In the genomic region with DNA sequence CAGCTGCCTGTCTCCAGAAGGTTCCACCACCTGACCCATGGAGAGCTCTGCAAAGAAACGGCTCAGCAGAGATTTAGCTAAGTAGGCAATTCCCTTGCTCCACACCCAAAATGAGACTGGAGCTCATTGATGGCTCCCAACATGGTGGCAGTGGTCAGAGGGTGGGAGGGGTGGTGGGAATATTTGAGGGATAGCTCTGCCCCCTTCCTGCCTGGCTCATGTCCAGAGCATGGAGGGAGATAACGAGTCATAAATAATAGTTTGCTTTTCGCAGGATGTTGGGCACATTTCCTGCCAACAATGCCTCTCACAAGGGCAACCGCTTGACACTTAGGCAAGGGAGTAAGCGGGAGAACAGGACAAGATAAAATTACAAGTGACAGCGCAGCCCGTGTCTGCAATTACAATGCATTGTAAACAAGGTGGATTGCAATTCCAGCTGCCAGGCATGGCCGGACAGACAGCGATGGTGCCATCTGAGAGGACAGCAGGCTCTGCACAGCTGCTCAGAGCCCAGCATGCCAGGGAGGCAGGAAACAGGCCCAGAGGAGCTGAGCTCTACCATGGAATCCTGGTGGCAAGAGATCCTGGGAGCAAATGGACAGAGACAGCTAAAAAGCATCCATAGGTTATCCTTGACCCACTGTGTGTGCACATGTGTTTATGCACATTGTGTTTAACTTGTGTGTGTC, we compare ENCODE assay signal across 17 mouse cellular contexts.
"Had no signal": no experiment of that assay in that cellular context is flagged by ENCODE, and none has a peak within 500 bp of the region (broad histone marks: within the 10 kb centered on the region; RNA-seq: fewer than 3 reads in every experiment).

No protein-coding gene starts in this region.

- H3K36me3 ChIP-seq: limb, embryonic 12.5 days; limb, embryonic 15.5 days; lung, embryonic 15.5 days; midbrain, embryonic 12.5 days; midbrain, embryonic 15.5 days; neural tube, embryonic 12.5 days; neural tube, embryonic 15.5 days had no signal

- H3K9ac ChIP-seq: limb, embryonic 12.5 days; limb, embryonic 15.5 days; liver, embryonic 14.5 days; liver, postnatal 0 days; lung, embryonic 15.5 days; midbrain, embryonic 12.5 days; midbrain, embryonic 15.5 days; neural tube, embryonic 12.5 days; neural tube, embryonic 15.5 days had no signal

- H3K27me3 ChIP-seq: limb, embryonic 12.5 days; limb, embryonic 15.5 days; lung, embryonic 15.5 days; midbrain, embryonic 12.5 days; midbrain, embryonic 15.5 days; neural tube, embryonic 12.5 days; neural tube, embryonic 15.5 days had no signal

- DNase-seq: left cerebral cortex, postnatal 4 days; liver, postnatal 0 days; thymus, adult 18-20 months; thymus, postnatal 36 days had no signal

- ATAC-seq: hindbrain, postnatal 0 days; inflammation-experienced regulatory T-cells, adult 6 months; intestine, embryonic 16.5 days; liver, postnatal 0 days; midbrain, embryonic 15.5 days had no signal

- H3K4me3 ChIP-seq: limb, embryonic 12.5 days; limb, embryonic 15.5 days; lung, embryonic 15.5 days; midbrain, embryonic 12.5 days; midbrain, embryonic 15.5 days; neural tube, embryonic 12.5 days; neural tube, embryonic 15.5 days had no signal

- H3K4me1 ChIP-seq: limb, embryonic 12.5 days; limb, embryonic 15.5 days; lung, embryonic 15.5 days; midbrain, embryonic 12.5 days; neural tube, embryonic 12.5 days; neural tube, embryonic 15.5 days had no signal

- H3K4me2 ChIP-seq: limb, embryonic 12.5 days; limb, embryonic 15.5 days; liver, embryonic 11.5 days; lung, embryonic 15.5 days; midbrain, embryonic 12.5 days; midbrain, embryonic 15.5 days; neural tube, embryonic 12.5 days; neural tube, embryonic 15.5 days had no signal

- H3K27ac ChIP-seq: hindbrain, postnatal 0 days; limb, embryonic 12.5 days; limb, embryonic 15.5 days; liver, embryonic 14.5 days; lung, embryonic 15.5 days; macrophage; midbrain, embryonic 12.5 days; midbrain, embryonic 15.5 days; neural tube, embryonic 12.5 days; neural tube, embryonic 15.5 days had no signal

- H3K9me3 ChIP-seq: limb, embryonic 12.5 days; limb, embryonic 15.5 days; lung, embryonic 15.5 days; midbrain, embryonic 12.5 days; midbrain, embryonic 15.5 days; neural tube, embryonic 12.5 days; neural tube, embryonic 15.5 days had no signal
